Mouse (Mus musculus) heart, adult 9 months (tissue): Measurements from ENCODE around the gene Mybbp1a.

Experiments used
- DNase-seq, 2 experiments: peaks; one replicate each; pipeline ENCODE4 v3.0.0; 2022; ENCODE audit warnings: low spot score in 2 of 2

Gene Mybbp1a

GRCm38 (mm10) chr11:72440965-72441664 is at the start of gene Mybbp1a:
Gene Mybbp1a, plus strand, starts transcription at chr11:72441355.
- peak; percentile 93 to 98 for DNase-seq

GRCm38 (mm10) chr11:72393243-72393642 is 47.9 kb upstream of the Mybbp1a start:
- no peak for DNase-seq

- peak; percentile 67 for DNase-seq
These were observed 47.5 kb upstream of the Mybbp1a start for GRCm38 (mm10) chr11:72393669-72394068.

- DNase-seq = no peak
These were observed 46.5 kb upstream of the Mybbp1a start for GRCm38 (mm10) chr11:72394694-72395093.

DNA sequence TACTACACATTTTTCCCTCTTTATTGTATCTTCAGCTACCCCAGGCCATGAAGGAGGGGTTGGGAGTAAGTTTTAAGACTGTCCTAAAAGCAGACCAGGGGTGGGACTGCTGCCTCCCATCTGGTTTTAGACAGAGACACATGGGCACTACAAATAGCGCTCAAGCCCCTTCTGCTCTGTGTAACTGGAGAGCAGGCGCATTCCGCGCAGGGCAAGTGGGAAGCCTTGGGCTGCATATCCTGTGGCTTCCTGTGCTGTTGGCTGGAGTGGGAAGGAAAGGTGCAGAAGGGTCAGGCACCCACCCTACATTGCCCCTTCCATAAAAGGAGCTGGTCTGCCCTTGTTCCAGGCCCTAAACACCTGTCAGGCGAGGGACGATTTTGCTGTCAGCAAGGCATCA is 45.5 kb upstream of the Mybbp1a start:
- no peak for DNase-seq

GRCm38 (mm10) chr11:72396621-72397020 is 44.5 kb upstream of the Mybbp1a start:
- DNase-seq = peak; percentile 73 to 85

DNA sequence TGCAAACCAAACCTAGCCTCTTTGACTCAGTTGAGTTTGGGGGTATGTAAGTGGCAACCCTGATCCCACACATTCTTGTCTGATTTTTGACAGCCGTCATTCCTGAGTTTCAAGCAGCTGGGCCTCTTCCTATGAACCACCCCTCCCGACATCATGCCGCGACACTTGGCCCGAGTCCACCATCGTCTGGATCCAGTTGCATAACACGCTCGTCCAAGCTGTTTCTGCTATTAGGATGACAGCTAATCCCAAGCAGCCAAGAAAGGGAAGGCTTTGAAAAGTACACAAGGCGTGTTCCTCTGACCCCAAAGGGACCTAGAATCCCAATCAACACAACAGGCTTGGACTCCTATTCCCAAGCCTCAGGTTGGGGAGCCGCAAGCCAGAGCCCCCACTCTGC is 44.1 kb upstream of the Mybbp1a start:
- peak; percentile 92 for DNase-seq

- DNase-seq = no peak
These were observed 43.2 kb upstream of the Mybbp1a start for GRCm38 (mm10) chr11:72397811-72398525.

- DNase-seq = no peak
These were observed 40.1 kb upstream of the Mybbp1a start for GRCm38 (mm10) chr11:72401068-72401467.

- no peak for DNase-seq
These were observed 39.1 kb upstream of the Mybbp1a start for GRCm38 (mm10) chr11:72402017-72402416.

DNA sequence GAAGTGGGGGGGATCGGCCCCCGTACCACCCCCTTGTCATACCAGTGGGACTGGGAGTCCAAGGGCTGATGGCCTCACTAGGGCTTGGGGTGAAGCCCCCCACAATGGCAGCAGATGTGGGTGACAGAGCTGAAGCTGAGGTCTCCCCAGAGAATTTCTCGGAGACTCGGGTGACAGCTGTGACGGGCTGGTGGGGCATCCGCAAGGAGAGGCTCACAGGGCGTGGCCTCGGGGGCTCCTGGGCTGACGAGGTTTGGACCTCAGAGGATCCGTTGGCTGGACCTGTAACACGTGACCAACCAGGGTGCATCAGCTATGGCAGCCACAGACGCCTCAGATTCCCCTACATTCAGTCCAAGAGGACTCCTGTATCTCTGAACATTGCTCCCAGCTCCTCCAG is 38.2 kb upstream of the Mybbp1a start:
- DNase-seq = no peak

DNA sequence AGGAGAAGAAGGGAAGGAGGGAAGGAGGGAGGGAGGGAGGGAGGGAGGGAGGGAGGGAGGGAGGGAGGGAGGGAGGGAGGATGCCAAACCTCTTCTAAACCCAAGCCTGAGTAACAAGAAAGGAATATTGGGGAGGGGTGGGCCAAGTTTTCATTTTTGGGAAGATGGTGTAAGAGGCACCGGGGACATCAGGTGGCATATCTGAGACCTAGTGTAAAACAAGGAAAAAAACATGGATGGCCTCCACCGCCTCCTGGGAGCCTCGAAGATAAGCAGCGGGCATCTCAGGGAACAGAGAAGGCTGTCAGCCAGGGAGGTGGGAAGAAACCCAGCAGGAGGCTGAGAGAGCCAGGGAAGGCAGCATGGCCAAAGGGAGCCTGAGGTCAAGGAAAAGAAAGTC is 35.6 kb upstream of the Mybbp1a start:
- no peak for DNase-seq

DNA sequence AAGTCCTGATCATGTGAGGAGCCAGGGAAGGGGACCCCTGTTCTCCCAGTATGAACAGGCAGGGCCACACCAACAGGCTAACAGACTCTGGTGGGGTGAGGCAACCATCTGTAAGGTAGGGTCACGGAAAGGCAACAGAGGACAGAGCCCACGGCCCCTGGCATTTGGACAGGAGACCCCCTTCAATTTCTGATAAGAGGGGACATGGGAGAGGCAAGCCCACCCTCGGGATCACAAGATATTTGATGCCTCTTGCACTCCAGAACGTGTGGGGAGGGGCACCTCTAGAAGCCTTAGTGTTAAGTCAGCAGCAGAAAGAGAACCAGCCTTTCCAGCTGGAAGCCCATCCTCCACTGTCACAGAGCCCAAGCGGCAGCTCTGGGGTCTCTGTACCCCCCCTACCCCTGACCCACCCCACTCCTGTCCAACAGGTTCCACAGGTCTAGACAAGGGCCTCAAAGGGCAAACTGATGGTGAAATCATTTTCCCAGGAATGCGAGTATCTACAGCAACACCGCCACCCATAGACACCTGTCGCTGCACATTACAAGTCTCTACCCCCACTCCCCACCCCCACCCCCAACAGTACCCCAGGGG is 35.0 kb upstream of the Mybbp1a start:
- DNase-seq = no peak

GRCm38 (mm10) chr11:72407081-72407480 is 34.1 kb upstream of the Mybbp1a start:
- no peak for DNase-seq

GRCm38 (mm10) chr11:72407574-72407973 is 33.6 kb upstream of the Mybbp1a start:
- DNase-seq = peak; percentile 74 to 79

GRCm38 (mm10) chr11:72408451-72409170 is 32.5 kb upstream of the Mybbp1a start:
- DNase-seq = no peak

GRCm38 (mm10) chr11:72409649-72410385 is 31.3 kb upstream of the Mybbp1a start:
- peak in 1 of 2 experiments; percentile 39 for DNase-seq

GRCm38 (mm10) chr11:72410521-72411092 is 30.5 kb upstream of the Mybbp1a start:
- DNase-seq = no peak

DNA sequence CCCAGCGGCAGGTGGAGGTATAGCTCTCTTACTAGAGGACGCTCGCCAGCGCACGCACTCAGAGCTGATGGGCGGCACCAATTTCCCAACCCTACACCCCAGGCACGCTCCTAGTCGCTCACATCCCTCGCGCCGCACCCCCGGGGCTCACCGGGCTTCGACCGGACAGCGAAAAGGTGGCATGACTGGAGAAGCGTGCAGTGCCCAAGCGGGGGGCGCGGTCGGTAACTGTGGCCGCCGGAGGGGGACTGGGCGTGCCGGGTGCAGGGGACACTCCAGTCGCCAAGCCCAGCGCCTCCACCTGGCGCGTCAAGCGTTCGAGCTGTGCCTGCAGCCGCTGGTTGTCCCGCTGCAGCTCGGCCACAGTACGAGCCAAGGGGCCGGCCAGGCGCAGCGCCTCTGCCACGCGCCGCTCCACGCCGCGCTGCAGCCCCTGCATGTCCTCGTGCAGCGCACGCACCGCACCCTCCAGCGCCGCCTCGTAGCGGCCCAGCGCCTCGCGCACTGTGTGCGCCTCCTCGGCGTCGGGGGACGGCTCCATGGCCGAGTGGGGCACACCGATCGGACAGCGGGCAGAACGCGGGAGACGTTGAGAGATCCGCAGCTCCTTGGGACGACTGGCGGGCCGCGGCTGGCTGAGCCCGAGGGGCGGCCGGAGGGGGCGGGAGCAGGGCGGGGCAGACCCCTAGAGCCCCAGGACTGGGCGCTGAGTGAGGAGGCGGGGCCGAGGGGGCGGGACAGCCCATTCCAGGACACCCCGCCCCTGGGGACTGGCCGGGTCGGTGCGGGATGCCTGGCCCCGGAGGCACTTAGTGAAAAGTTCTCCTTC is 29.8 kb upstream of the Mybbp1a start, which contains the start of gene Smtnl2:
Gene Smtnl2, minus strand, starts transcription at position 621 of the 829 bp plus-strand sequence.
- DNase-seq = peak; percentile 92 to 93

DNA sequence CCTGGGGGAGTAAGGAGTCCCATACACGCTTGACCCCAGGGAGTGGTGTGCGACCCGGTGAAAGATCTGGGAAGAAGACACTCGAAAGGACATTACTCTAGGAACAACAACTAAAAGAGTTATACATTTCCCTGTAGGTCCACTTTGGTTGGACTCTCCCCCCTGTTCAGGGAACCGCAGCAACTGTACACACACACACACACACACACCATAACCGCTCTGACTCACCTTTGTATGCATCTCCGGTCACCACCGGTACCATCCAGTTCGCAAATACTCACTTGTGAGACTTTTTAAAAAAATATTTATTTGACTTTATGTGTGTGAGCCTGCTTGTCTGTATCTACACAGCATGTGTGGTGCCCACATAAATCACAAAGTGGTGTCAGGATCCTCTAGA is 29.2 kb upstream of the Mybbp1a start:
- no peak for DNase-seq
